7 mouse cellular contexts compared by ENCODE assay signal in the genomic region with DNA sequence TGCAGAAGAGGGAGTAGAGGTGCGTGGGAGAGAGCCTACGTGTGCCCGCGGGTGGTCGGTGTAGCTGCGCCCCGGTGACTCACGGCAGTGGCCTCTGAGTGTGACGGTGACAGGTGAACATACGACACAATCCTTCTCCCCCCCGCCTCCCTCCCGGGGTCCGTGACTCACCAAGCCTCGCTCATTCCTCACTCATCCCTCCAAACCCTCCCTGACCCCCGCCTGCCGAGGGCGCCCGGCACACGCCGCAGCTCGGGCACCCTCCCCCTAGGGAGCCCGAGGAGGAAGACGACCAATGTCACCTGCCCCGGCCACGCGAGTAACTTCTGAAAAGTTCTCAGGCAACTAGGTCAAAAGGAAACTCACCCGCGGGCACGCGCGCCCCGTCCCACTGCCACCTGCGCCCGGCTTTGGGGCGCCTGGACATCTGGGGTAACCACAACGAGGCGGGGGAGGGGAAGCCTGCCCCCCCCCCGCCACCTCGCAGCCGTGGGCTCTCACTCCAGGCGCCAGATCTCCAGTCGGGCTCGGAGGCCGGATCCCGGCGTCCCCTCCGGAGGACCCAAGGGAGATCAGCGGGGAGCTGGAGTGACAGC. TPM values are rescaled to one million over a fixed set of nuclear protein-coding genes. Genes with fewer than 3 reads are reported as not detected.
DNase-seq lines count a peak whose midpoint lies in the region; ATAC-seq and TF ChIP-seq lines count a peak whose summit lies in the region.

No protein-coding gene starts in this region.

- DNase-seq in CD4-positive helper T cell, adult 2 months (ENCODE audit: low read depth, low spot score), result peak; percentile 88
- DNase-seq in MEL (ENCODE audit: low read depth, low spot score), result peak; percentile 51
- DNase-seq in embryonic facial prominence, embryonic 10.5 days (ENCODE audit: low spot score), result peak; percentile 47
- DNase-seq in kidney, postnatal 0 days (ENCODE audit: low spot score), result no peak
- DNase-seq in splenic B cell, adult 2 months (ENCODE audit: low read depth, low spot score), result peak; percentile 84

- TF ChIP-seq EP300 in MEL (IDR thresholded peaks at IDR 0.05; ENCODE audit: low read depth in 1 of 2, low read length in 2 of 2), result no peak

- no peaks in the 10 kb centered on the region for H3K9me3 ChIP-seq in MEL (replicated peaks; ENCODE audit: insufficient read depth, low read length)
- H3K9me3 ChIP-seq in embryonic facial prominence, embryonic 10.5 days, result no peaks in the 10 kb centered on the region
- H3K9me3 ChIP-seq in heart, embryonic 14.5 days (ENCODE audit: control insufficient read depth, low read length), result no peaks in the 10 kb centered on the region
- no peaks in the 10 kb centered on the region for H3K9me3 ChIP-seq in kidney, postnatal 0 days (replicated peaks; ENCODE audit: low read length)

- H3K9ac ChIP-seq in MEL (ENCODE audit: control insufficient read depth, low read depth, low read length, poor library complexity, severe bottlenecking), result peak overlapping the region; percentile 87
- peak overlapping the region; percentile 87 for H3K9ac ChIP-seq in heart, embryonic 14.5 days (ENCODE audit: low read length)
- peak overlapping the region; percentile 84 for H3K9ac ChIP-seq in kidney, postnatal 0 days (ENCODE audit: low read depth, low read length)

- H3K27me3 ChIP-seq in MEL (ENCODE audit: control insufficient read depth in 1 of 2, insufficient read depth in 2 of 2, low read length in 2 of 2), result no peaks in the 10 kb centered on the region
- no peaks in the 10 kb centered on the region for H3K27me3 ChIP-seq in embryonic facial prominence, embryonic 10.5 days (replicated peaks; ENCODE audit: low read depth, poor library complexity, severe bottlenecking)
- H3K27me3 ChIP-seq in heart, embryonic 14.5 days (ENCODE audit: control insufficient read depth, insufficient read depth, low read length), result no peaks in the 10 kb centered on the region
- H3K27me3 ChIP-seq in kidney, postnatal 0 days (ENCODE audit: insufficient read depth, low read length), result no peaks in the 10 kb centered on the region
- no peaks in the 10 kb centered on the region for H3K27me3 ChIP-seq in splenic B cell, adult 2 months (ENCODE audit: control insufficient read depth, insufficient read depth, low read length, poor library complexity, severe bottlenecking)

- no peak for TF ChIP-seq POLR2A in MEL (IDR thresholded peaks at IDR 0.05; ENCODE audit: control insufficient read depth in 1 of 2, insufficient read depth in 1 of 2, low read depth in 1 of 2, low read length in 2 of 2, poor library complexity in 1 of 2)

- TF ChIP-seq RAD21 in MEL (IDR thresholded peaks at IDR 0.05; ENCODE audit: low read depth, low read length), result no peak

- ATAC-seq in heart, embryonic 14.5 days (ENCODE audit: insufficient number of reproducible peaks, insufficient read depth, low FRiP score, low read depth), result peak; percentile 18; the same call in 1 of the 2 replicates
- peak; percentile 22 for ATAC-seq in kidney, postnatal 0 days (replicated peaks; ENCODE audit: low FRiP score, low read depth)
- ATAC-seq in megakaryocyte, adult 5-6 weeks (ENCODE audit: poor library complexity, severe bottlenecking), result peak; percentile 31

- H3K27ac ChIP-seq in MEL (ENCODE audit: control insufficient read depth, low read depth, low read length), result peak overlapping the region; percentile 87
- peak overlapping the region; percentile 93 for H3K27ac ChIP-seq in embryonic facial prominence, embryonic 10.5 days (replicated peaks)
- H3K27ac ChIP-seq in heart, embryonic 14.5 days (replicated peaks in 1 of 2; ENCODE audit: control insufficient read depth in 1 of 2, insufficient read depth in 1 of 2, low read depth in 2 of 2, low read length in 2 of 2), result peak overlapping the region; percentile 99
- peak overlapping the region; percentile 96 for H3K27ac ChIP-seq in kidney, postnatal 0 days

- WGBS in embryonic facial prominence, embryonic 10.5 days, result under 1% methylated on average over 48 of the region's 48 CpGs
- 1% methylated on average over 41 of the region's 48 CpGs for whole genome bisulfite sequencing in heart, embryonic 14.5 days
- WGBS in kidney, postnatal 0 days, result under 1% methylated on average over 46 of the region's 48 CpGs

- H3K4me1 ChIP-seq in MEL (ENCODE audit: control insufficient read depth in 1 of 2, insufficient read depth in 2 of 2, low read length in 2 of 2), result peaks cover 4 to 13% of the 10 kb centered on the region in 2 experiments; a peak in 3 of 4 replicates
- H3K4me1 ChIP-seq in embryonic facial prominence, embryonic 10.5 days, result peaks cover 84% of the 10 kb centered on the region
- H3K4me1 ChIP-seq in heart, embryonic 14.5 days (ENCODE audit: control insufficient read depth in 2 of 2, insufficient read depth in 2 of 2, low read length in 2 of 2), result peaks cover 46 to 55% of the 10 kb centered on the region in 2 experiments
- H3K4me1 ChIP-seq in kidney, postnatal 0 days (replicated peaks; ENCODE audit: insufficient read depth, low read length), result peaks cover 42% of the 10 kb centered on the region

- peak overlapping the region; percentile 96 for H3K4me2 ChIP-seq in heart, embryonic 14.5 days (ENCODE audit: low read length)
- peak overlapping the region; percentile 91 for H3K4me2 ChIP-seq in kidney, postnatal 0 days (ENCODE audit: low read length)

- peaks cover 7% of the 10 kb centered on the region for H3K79me2 ChIP-seq in MEL (ENCODE audit: control insufficient read depth, insufficient read depth, low read length, poor library complexity)

- H3K4me3 ChIP-seq in MEL (ENCODE audit: control insufficient read depth in 1 of 2, insufficient read depth in 1 of 2, low read depth in 2 of 2, low read length in 2 of 2), result peak overlapping the region; percentile 80 to 81
- H3K4me3 ChIP-seq in embryonic facial prominence, embryonic 10.5 days, result peak overlapping the region; percentile 78
- H3K4me3 ChIP-seq in heart, embryonic 14.5 days (ENCODE audit: control insufficient read depth in 1 of 2, insufficient read depth in 1 of 2, low read depth in 1 of 2, low read length in 2 of 2), result peak overlapping the region; percentile 87 to 90
- peak overlapping the region; percentile 84 for H3K4me3 ChIP-seq in kidney, postnatal 0 days (replicated peaks; ENCODE audit: low read depth, low read length)

- TF ChIP-seq CTCF in MEL (IDR thresholded peaks at IDR 0.05 in 2 of 3, conservative IDR thresholded peaks at IDR 0.05 in 1 of 3; ENCODE audit: control insufficient read depth in 1 of 3, insufficient read depth in 1 of 3, low read depth in 2 of 3, low read length in 3 of 3, poor library complexity in 1 of 3, severe bottlenecking in 1 of 3), result no peak
- TF ChIP-seq CTCF in kidney, postnatal 0 days (IDR thresholded peaks at IDR 0.05; ENCODE audit: low read depth), result no peak

- H3K36me3 ChIP-seq in MEL (ENCODE audit: control insufficient read depth in 1 of 2, insufficient read depth in 2 of 2, low read length in 2 of 2), result peaks cover 0 to 6% of the 10 kb centered on the region in 2 experiments; a peak in 2 of 4 replicates
- H3K36me3 ChIP-seq in embryonic facial prominence, embryonic 10.5 days (replicated peaks), result no peaks in the 10 kb centered on the region
- no peaks in the 10 kb centered on the region for H3K36me3 ChIP-seq in heart, embryonic 14.5 days (ENCODE audit: control insufficient read depth, insufficient read depth, low read length)
- H3K36me3 ChIP-seq in kidney, postnatal 0 days (ENCODE audit: insufficient read depth, low read length), result no peaks in the 10 kb centered on the region
- no peaks in the 10 kb centered on the region for H3K36me3 ChIP-seq in splenic B cell, adult 2 months (ENCODE audit: control insufficient read depth, insufficient read depth, low read length, poor library complexity, severe bottlenecking)

RNA-seq across cellular contexts. Expression of a gene that starts 1.4 kb away (rescaled TPM):
- 3.7 and 4.1 TPM in 2 replicates for total RNA-seq in MEL (2012; rRNA removed)
- 1 to 10 TPM in 1 of 2 experiments, not detected in 1; 8.1 TPM for polyA plus RNA-seq in MEL (2012; ENCODE audit: insufficient read depth in 1 of 2, insufficient read length in 2 of 2, low read depth in 1 of 2, low replicate concordance in 2 of 2, missing spikeins in 1 of 2)
- polyA plus RNA-seq in embryonic facial prominence, embryonic 10.5 days (2016; fragmentation: Nextera tagmentation; extraction: Ambion mirVana), result 3.1 and 4.8 TPM in 2 replicates
- polyA plus RNA-seq in heart, embryonic 14.5 days (2014; fragmentation: Nextera tagmentation; extraction: Ambion mirVana), result 1.7 and 3.2 TPM in 2 replicates
- polyA plus RNA-seq in kidney, postnatal 0 days (2015; fragmentation: Nextera tagmentation; extraction: Ambion mirVana), result 4.8 and 7.8 TPM in 2 replicates
- 7.9 and 11.6 TPM in 2 replicates for total RNA-seq in megakaryocyte, adult 5-6 weeks (2015)
- 11.8 and 12.5 TPM in 2 replicates for total RNA-seq in megakaryocyte, adult 5-6 weeks (2017)

RNA-seq across cellular contexts. Expression of a gene that starts 40.3 kb away (rescaled TPM):
- not detected in 2 replicates for total RNA-seq in MEL (2012; rRNA removed)
- not detected for polyA plus RNA-seq in MEL (2012; ENCODE audit: insufficient read depth in 1 of 2, insufficient read length in 2 of 2, low read depth in 1 of 2, low replicate concordance in 2 of 2, missing spikeins in 1 of 2)
- 0.04 and 0.38 TPM in 2 replicates for polyA plus RNA-seq in embryonic facial prominence, embryonic 10.5 days (2016; fragmentation: Nextera tagmentation; extraction: Ambion mirVana)
- polyA plus RNA-seq in heart, embryonic 14.5 days (2014; fragmentation: Nextera tagmentation; extraction: Ambion mirVana), result 57.1 and 59.9 TPM in 2 replicates
- 0.04 and 0.16 TPM in 2 replicates for polyA plus RNA-seq in kidney, postnatal 0 days (2015; fragmentation: Nextera tagmentation; extraction: Ambion mirVana)
- 0.09 TPM in 1 of 2 replicates, not detected in the other for total RNA-seq in megakaryocyte, adult 5-6 weeks (2015)
- total RNA-seq in megakaryocyte, adult 5-6 weeks (2017), result not detected in 2 replicates

RNA-seq across cellular contexts. Expression of a gene that starts 45.6 kb away (rescaled TPM):
- not detected in 2 replicates for total RNA-seq in MEL (2012; rRNA removed)
- polyA plus RNA-seq in MEL (2012; ENCODE audit: insufficient read depth in 1 of 2, insufficient read length in 2 of 2, low read depth in 1 of 2, low replicate concordance in 2 of 2, missing spikeins in 1 of 2), result under 1 TPM in 1 of 2 experiments, not detected in 1; 0.01 TPM
- polyA plus RNA-seq in embryonic facial prominence, embryonic 10.5 days (2016; fragmentation: Nextera tagmentation; extraction: Ambion mirVana), result 0.43 and 0.47 TPM in 2 replicates
- 0.07 and 0.49 TPM in 2 replicates for polyA plus RNA-seq in heart, embryonic 14.5 days (2014; fragmentation: Nextera tagmentation; extraction: Ambion mirVana)
- 0.03 and 0.06 TPM in 2 replicates for polyA plus RNA-seq in kidney, postnatal 0 days (2015; fragmentation: Nextera tagmentation; extraction: Ambion mirVana)
- 0.22 and 0.41 TPM in 2 replicates for total RNA-seq in megakaryocyte, adult 5-6 weeks (2015)
- total RNA-seq in megakaryocyte, adult 5-6 weeks (2017), result 0.28 and 0.55 TPM in 2 replicates

RNA-seq across cellular contexts. Expression of a gene that starts 45.7 kb away (rescaled TPM):
- 15.8 and 18.3 TPM in 2 replicates for total RNA-seq in MEL (2012; rRNA removed)
- polyA plus RNA-seq in MEL (2012; ENCODE audit: insufficient read depth in 1 of 2, insufficient read length in 2 of 2, low read depth in 1 of 2, low replicate concordance in 2 of 2, missing spikeins in 1 of 2), result 10 to 100 TPM in 1 of 2 experiments, not detected in 1; 21.9 TPM
- polyA plus RNA-seq in embryonic facial prominence, embryonic 10.5 days (2016; fragmentation: Nextera tagmentation; extraction: Ambion mirVana), result 27.9 and 29.2 TPM in 2 replicates
- polyA plus RNA-seq in heart, embryonic 14.5 days (2014; fragmentation: Nextera tagmentation; extraction: Ambion mirVana), result 19.5 and 23.2 TPM in 2 replicates
- polyA plus RNA-seq in kidney, postnatal 0 days (2015; fragmentation: Nextera tagmentation; extraction: Ambion mirVana), result 18.3 and 19.1 TPM in 2 replicates
- total RNA-seq in megakaryocyte, adult 5-6 weeks (2015), result 3.2 and 4.5 TPM in 2 replicates
- 2.3 and 3.9 TPM in 2 replicates for total RNA-seq in megakaryocyte, adult 5-6 weeks (2017)

Comparison
In these comparisons a context has a peak if more than half of its experiments do, and no peak if none do; other contexts are left out.
1. RNA of a gene that starts 40.3 kb away (polyA plus RNA-seq): 57.1 to 59.9 TPM in heart, embryonic 14.5 days; 0.04 to 0.16 TPM in kidney, postnatal 0 days, 0.04 to 0.38 TPM in embryonic facial prominence, embryonic 10.5 days and not detected in MEL; every median in the first group is over 10 times any median in the second.
2. Peak in every context shown above with its lines, with median percentiles within 50 percentile points of each other: H3K27ac ChIP-seq, H3K4me3 ChIP-seq, H3K9ac ChIP-seq and ATAC-seq.